Comparison of ENCODE assay signal across 8 mouse cellular contexts in the genomic region with DNA sequence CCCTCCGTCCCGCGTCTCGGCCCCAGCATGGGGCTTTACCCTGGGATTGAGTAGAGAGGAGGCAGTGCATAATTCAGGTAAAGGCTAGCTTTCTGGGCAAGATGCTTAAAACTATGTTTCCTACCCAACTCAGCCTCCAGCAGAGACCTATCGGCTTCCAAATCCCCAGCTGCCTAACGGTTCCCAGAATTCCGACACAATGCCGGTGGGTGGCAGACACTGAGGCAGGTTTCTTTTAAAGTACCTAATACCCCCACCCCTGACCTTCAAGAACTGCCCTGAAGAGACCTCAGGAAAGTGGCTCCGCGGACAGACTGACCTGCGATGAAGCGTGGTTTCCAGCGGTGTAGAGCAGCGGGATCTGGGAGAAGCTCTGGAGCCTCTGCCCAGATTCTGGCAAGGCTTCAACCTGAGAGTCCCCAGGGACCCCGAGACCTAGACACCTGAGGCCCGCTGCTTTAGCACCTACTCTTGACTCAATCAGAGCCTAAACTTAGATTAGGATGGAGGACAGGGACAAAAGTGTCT. TPM values are rescaled to one million over a fixed set of nuclear protein-coding genes. Genes with fewer than 3 reads are reported as not detected.
DNase-seq lines count a peak whose midpoint lies in the region; ATAC-seq and TF ChIP-seq lines count a peak whose summit lies in the region.

No protein-coding gene starts in this region.

- WGBS in lung, embryonic 15.5 days, result under 1% methylated on average over 16 of the region's 16 CpGs
- under 1% methylated on average over 16 of the region's 16 CpGs for WGBS in forebrain, embryonic 11.5 days
- under 1% methylated on average over 16 of the region's 16 CpGs for WGBS in limb, embryonic 12.5 days
- 5% methylated on average over 16 of the region's 16 CpGs for WGBS in small intestine, adult 2 months

- H3K4me3 ChIP-seq in lung, embryonic 15.5 days, result peak overlapping the region; percentile 42
- H3K4me3 ChIP-seq in forebrain, embryonic 11.5 days (ENCODE audit: low read depth, low read length), result peak overlapping the region; percentile 42
- peak overlapping the region; percentile 46 for H3K4me3 ChIP-seq in limb, embryonic 12.5 days (replicated peaks)
- peak overlapping the region; percentile 58 for H3K4me3 ChIP-seq in small intestine, adult 2 months (ENCODE audit: low read depth, low read length)

- no peak overlapping the region for H3K27ac ChIP-seq in lung, embryonic 15.5 days
- H3K27ac ChIP-seq in forebrain, embryonic 11.5 days (ENCODE audit: low read depth, low read length), result no peak overlapping the region
- H3K27ac ChIP-seq in limb, embryonic 12.5 days, result no peak overlapping the region
- H3K27ac ChIP-seq in small intestine, adult 2 months (ENCODE audit: insufficient read depth, low read depth, low read length), result peak overlapping the region; percentile 20; the same call in 1 of the 2 replicates

- peaks cover 24% of the 10 kb centered on the region for H3K4me1 ChIP-seq in lung, embryonic 15.5 days
- peaks cover 19% of the 10 kb centered on the region for H3K4me1 ChIP-seq in forebrain, embryonic 11.5 days (replicated peaks; ENCODE audit: control insufficient read depth, insufficient read depth, low read length)
- peaks cover 36% of the 10 kb centered on the region for H3K4me1 ChIP-seq in limb, embryonic 12.5 days (replicated peaks)
- peaks cover 18% of the 10 kb centered on the region for H3K4me1 ChIP-seq in small intestine, adult 2 months (ENCODE audit: control insufficient read depth, insufficient read depth, insufficient read length, low read length)

- 0 out of 2 replicates have a peak overlapping the region, but pooled peaks have one; percentile 11 for H3K9ac ChIP-seq in lung, embryonic 15.5 days
- 0 out of 2 replicates have a peak overlapping the region, but pooled peaks have one; percentile 16 for H3K9ac ChIP-seq in forebrain, embryonic 11.5 days (ENCODE audit: low read length)
- H3K9ac ChIP-seq in limb, embryonic 12.5 days (replicated peaks), result peak overlapping the region; percentile 50

- H3K4me2 ChIP-seq in lung, embryonic 15.5 days, result peak overlapping the region; percentile 83
- peak overlapping the region; percentile 92 for H3K4me2 ChIP-seq in forebrain, embryonic 11.5 days (ENCODE audit: low read depth, low read length, severe bottlenecking)
- peak overlapping the region; percentile 93 for H3K4me2 ChIP-seq in limb, embryonic 12.5 days

- H3K9me3 ChIP-seq in lung, embryonic 15.5 days, result no peaks in the 10 kb centered on the region
- H3K9me3 ChIP-seq in forebrain, embryonic 11.5 days (ENCODE audit: control insufficient read depth, low read length), result no peaks in the 10 kb centered on the region; the same call in 1 of the 2 replicates
- H3K9me3 ChIP-seq in limb, embryonic 12.5 days, result peaks cover 2% of the 10 kb centered on the region; the same call in 1 of the 2 replicates

- TF ChIP-seq CTCF in small intestine, adult 2 months (IDR thresholded peaks at IDR 0.05; ENCODE audit: extremely low read depth, insufficient read length, insufficient replicate concordance, low read depth, low read length), result no peak

- no peak for ATAC-seq in lung, embryonic 15.5 days (ENCODE audit: borderline replicate concordance, extremely low read depth, low FRiP score, low TSS enrichment)
- ATAC-seq in forebrain, embryonic 11.5 days (replicated peaks; ENCODE audit: low FRiP score), result no peak
- ATAC-seq in limb, embryonic 12.5 days (ENCODE audit: insufficient number of reproducible peaks, insufficient read depth, low FRiP score, low TSS enrichment, low read depth), result no peak
- ATAC-seq in activated CD4-positive, CD25-positive, alpha-beta regulatory T cell, adult 4 months, result no peak

- TF ChIP-seq POLR2A in small intestine, adult 2 months (IDR thresholded peaks at IDR 0.05; ENCODE audit: low read depth, low read length), result no peak

- H3K36me3 ChIP-seq in lung, embryonic 15.5 days, result no peaks in the 10 kb centered on the region
- no peaks in the 10 kb centered on the region for H3K36me3 ChIP-seq in forebrain, embryonic 11.5 days (ENCODE audit: control insufficient read depth, insufficient read depth, low read length)
- H3K36me3 ChIP-seq in limb, embryonic 12.5 days, result no peaks in the 10 kb centered on the region
- no peaks in the 10 kb centered on the region for H3K36me3 ChIP-seq in small intestine, adult 2 months (ENCODE audit: control insufficient read depth, insufficient read depth, low read length)

- H3K27me3 ChIP-seq in lung, embryonic 15.5 days, result peaks cover 63% of the 10 kb centered on the region
- peaks cover 49% of the 10 kb centered on the region for H3K27me3 ChIP-seq in forebrain, embryonic 11.5 days (ENCODE audit: control insufficient read depth, insufficient read depth, low read length)
- peaks cover 56% of the 10 kb centered on the region for H3K27me3 ChIP-seq in limb, embryonic 12.5 days
- peaks cover 34% of the 10 kb centered on the region; the same call in 1 of the 2 replicates for H3K27me3 ChIP-seq in small intestine, adult 2 months (ENCODE audit: control insufficient read depth, insufficient read depth, low read length)

- no peak for DNase-seq in lung, adult 18-20 months
- peak; percentile 61 for DNase-seq in forebrain, embryonic 11.5 days (ENCODE audit: low spot score)
- no peak for DNase-seq in frontal cortex, postnatal 14 days (ENCODE audit: low spot score in 2 of 2)
- no peak for DNase-seq in thymus, postnatal 14 days

RNA-seq across cellular contexts. Expression of a gene that starts 0.4 kb away (rescaled TPM):
- 3.5 and 4.3 TPM in 2 replicates for polyA plus RNA-seq in lung, embryonic 15.5 days (2015; fragmentation: Nextera tagmentation; extraction: Ambion mirVana)
- 1.6 and 2.1 TPM in 2 replicates for polyA plus RNA-seq in forebrain, embryonic 11.5 days (2014; fragmentation: Nextera tagmentation; extraction: Ambion mirVana)
- polyA plus RNA-seq in limb, embryonic 12.5 days (2016; fragmentation: Nextera tagmentation; extraction: Ambion mirVana), result 3.6 and 3.8 TPM in 2 replicates
- polyA plus RNA-seq in small intestine, adult 2 months (2012; rRNA removed), result 2.4 and 5.4 TPM in 2 replicates
- polyA plus RNA-seq in activated CD4-positive, CD25-positive, alpha-beta regulatory T cell, adult 4 months (2017; shearing (Covaris generic)), result not detected
